Mouse (Mus musculus) urinary bladder, postnatal 4 days (tissue): Measurements from ENCODE around the gene Nxph4.

Experiments used
- DNase-seq, 2 experiments: peaks; one replicate each; pipeline ENCODE4 v3.0.0; 2021 to 2022; ENCODE audit warnings: low spot score in 2 of 2

Nxph4 gene

DNA sequence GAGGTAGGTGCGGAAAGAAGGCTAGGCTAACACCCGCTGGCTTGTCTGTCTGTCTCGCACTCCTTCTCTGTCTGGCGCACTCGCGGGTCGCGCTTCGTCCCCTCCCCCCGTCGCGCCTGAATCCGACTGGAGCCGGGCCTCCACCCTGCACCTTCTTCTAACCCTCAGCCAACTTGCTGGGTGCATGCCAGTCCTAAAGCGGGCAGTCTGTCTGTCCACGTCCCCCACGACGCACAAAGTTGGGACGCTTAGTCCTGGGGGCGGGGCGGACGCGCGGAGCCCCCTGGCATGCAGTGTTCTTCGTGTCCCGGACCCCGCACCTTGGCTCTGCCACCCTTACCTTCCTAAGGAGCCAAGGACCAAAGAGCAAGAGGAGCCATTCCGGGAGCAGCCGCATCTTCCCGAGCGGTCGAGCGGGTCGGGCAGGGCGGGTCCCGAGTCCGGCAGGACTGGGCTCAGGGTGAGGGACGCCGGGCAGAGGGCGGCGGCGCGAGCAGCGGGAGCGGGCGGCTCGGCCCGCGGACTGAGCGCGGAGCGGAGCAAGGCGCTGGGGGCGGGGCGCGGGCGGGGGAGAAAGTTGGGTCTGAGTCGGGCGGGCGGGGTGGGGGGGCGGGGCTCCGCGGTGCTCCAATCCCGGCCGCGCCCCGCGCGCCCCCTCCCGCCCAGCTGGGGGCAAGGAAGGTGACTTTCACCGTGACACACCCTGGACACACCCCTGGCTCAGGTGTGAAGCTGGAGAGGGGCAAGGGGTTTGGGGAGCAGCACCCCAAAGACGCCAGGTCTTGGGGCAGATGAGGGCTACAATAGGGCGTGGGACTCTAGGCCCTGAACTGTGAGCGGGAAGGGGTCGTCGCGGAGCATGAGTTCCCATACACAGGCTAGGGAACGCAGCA lies at the start of gene Nxph4:
Gene Nxph4, minus strand, starts transcription at position 524 of the 893 bp plus-strand sequence.
- DNase-seq = no peak

DNA sequence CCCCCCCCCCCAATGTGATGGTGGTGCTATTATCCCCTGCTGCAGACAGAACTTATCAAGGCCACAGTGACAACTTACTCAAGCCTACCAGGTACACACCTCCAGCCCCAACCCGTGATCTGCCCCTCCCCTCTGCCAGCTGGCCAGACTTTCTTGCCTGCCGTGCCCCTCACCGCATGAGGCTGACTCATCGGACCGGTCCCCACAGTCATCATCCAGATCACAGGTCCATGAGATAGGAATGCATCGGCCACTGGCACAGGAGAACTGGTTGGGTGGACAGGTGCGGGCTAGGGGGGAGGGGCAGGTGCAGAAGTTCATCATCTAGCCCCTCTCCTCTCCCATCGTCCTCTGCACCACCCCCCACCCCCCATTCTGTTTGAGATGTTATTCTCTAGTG lies 49.3 kb upstream of the Nxph4 start:
- no peak for DNase-seq

DNA sequence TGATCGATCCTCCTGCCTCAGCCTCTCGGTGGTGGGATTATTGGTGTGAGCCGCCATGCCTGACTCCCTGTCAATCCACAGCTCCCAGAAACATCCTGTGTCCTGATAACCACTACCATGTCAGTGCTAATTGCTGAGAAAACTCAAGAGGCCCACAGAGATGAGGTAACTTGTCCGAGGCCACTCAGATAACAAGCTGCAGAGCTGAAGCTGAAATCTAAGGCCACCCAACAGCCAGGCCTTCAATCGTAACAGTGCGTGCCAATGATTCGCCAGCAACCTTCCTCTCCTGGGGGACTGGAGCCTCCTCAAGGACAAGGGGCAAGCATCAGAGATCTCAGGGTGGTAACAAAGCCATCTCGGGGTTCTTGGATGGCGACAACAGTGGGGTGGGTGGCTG lies 46.9 kb upstream of the Nxph4 start:
- DNase-seq = no peak

DNA sequence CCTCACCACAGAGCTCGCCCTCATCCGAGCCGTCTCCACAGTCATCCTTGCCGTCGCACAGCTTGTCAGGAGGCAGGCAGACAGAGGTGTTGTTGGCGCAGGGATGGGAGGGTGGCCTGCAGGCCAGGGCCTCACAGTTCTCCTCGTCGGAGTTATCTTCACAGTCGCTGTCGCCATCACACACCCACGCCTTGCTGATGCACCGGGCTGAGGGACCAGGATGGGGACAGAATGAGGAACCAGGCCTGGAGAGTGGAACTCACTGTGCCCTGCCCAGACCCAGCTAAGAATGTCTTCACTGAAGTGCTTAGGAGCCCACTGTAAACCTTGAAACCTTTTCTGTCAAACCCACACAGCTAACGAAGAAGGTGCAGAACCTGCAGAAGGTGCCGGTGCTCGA lies 43.6 kb upstream of the Nxph4 start:
- DNase-seq = no peak

GRCm38 (mm10) chr10:127577156-127577555 lies 42.8 kb upstream of the Nxph4 start:
- no peak for DNase-seq

DNA sequence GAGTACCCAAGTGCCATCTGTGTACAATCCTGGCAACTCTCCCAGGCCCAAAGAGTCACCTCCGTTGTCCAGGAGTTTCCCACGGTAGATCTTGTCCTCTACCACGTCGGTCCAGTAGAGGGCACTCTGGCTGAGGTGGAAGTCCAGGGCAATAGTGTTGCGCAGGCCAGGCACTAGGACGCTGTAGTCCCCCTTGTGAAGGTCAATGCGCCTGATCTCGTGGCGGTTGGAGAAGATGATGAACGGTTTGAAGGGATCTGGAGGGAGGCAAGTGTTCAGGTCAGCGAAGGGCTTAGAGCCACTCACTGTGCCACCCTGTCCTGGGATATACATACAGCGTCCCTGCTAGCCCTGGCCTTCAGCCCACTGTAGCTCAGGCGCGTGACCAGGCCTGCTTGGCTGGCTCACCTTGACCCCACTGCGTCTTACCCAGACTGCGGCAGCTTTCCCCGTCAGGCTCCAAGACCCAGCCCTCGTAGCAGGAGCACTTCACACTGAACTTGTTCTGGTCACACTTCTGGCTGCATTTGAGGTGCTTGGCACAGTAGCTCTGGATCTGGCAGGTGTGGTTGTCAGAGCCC lies 42.1 kb upstream of the Nxph4 start:
- DNase-seq = peak; percentile 64 to 76

GRCm38 (mm10) chr10:127575741-127576140 lies 41.4 kb upstream of the Nxph4 start:
- no peak for DNase-seq

- no peak for DNase-seq
These were observed 37.9 kb upstream of the Nxph4 start for GRCm38 (mm10) chr10:127572281-127572680.

GRCm38 (mm10) chr10:127570937-127571641 lies 36.7 kb upstream of the Nxph4 start:
- no peak for DNase-seq

DNA sequence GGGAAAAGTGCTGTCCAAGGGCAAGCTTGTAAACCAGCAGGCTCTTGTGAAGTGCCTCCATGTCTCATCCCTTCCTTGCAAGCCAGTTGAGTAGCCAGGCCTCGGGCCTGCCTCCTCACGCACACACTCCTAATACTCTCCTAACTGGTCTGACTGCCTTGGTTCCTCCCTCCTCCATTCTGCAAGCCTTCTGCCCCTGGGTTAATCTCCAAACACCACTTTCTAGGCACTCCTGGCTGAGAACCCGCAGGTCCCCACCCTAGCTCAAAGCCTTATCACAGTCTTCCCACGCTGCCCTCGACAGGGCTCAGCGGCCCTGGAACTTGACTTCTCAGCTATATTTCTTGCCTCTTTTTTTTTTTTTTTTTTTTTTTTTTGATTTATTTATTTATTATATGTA lies 36.0 kb upstream of the Nxph4 start:
- no peak for DNase-seq

GRCm38 (mm10) chr10:127569450-127569849 lies 35.1 kb upstream of the Nxph4 start:
- DNase-seq = peak; percentile 64 to 82

DNA sequence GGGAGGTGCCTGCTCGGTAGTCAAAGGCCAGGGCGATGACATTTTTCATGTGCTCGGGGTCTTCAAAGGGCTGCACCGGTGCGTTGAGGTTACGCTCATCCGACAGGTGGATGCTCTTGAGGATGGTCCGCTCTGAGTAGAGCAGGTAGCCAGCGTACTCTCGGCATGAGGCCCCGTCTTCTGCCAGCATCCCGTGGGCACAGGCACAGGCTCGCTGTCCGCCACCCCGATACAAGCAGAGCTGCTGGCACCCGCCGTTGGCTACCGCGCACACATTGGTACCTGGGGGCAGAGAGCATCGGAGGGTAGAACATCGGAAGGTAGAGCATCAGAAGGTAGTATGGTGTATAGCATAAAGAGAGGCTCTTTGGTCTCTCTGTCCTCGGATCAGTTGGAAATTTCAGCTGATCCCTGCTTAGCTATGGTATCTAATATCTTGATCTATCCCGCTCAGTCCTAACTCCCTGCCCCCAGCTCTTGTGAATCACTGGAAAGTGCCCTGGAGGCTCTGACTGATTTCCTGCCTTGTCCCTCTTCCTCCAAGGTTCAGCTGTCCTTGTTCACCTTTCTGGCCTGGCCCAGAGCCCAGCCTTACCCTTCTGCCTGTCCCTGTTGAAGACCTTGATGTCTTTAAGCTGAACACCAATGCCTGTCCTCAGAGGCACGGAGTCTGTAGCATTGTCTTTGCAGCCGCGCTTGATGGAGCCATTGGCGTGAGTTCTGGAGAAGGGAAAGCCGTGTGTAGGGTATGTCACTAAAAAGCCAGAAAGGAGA lies 32.4 kb upstream of the Nxph4 start:
- no peak for DNase-seq

DNA sequence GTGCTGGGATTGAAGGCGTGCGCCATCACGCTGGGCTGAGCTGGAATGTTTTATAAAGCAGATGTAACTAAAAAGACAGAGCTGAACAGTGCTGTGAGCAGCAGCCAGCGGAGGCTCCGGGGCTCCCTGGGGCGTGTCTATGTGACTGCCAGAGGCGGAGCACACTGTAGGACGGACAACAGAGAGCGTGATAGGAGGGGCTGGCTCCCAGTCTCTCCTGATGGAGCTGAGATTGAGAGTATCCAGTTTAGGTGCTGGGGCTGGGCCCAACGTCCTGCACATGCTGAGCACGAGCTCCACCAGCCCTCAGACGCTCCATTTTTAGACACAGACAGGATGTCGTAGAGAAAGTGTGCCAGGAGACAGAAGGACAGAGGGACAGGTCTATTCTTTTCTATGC lies 29.9 kb upstream of the Nxph4 start:
- DNase-seq = no peak

DNA sequence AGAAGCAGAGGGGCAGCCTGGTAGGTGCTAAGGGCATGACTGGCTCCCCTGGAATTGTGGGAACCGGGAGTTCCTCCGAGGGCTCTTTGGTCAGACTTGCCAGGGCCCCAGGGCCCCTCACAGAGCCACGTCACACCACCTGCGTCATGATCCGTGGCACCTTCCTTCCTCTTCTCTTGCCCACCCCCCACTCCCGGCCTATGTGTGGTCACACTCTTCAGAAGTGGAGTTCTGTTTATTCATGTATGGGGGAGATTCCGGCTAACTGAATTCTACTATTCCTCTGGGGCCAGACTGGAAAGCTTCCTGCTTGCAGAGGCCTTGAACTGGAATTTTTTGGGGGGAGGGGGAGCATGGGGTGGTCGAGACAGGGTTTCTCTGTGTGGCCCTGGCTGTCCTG lies 29.5 kb upstream of the Nxph4 start:
- DNase-seq = no peak

GRCm38 (mm10) chr10:127561145-127561544 lies 26.8 kb upstream of the Nxph4 start:
- DNase-seq = no peak

- no peak for DNase-seq
These were observed 23.0 kb upstream of the Nxph4 start for GRCm38 (mm10) chr10:127557397-127557796.

- DNase-seq = no peak
These were observed 21.3 kb upstream of the Nxph4 start for GRCm38 (mm10) chr10:127555703-127556102.

DNA sequence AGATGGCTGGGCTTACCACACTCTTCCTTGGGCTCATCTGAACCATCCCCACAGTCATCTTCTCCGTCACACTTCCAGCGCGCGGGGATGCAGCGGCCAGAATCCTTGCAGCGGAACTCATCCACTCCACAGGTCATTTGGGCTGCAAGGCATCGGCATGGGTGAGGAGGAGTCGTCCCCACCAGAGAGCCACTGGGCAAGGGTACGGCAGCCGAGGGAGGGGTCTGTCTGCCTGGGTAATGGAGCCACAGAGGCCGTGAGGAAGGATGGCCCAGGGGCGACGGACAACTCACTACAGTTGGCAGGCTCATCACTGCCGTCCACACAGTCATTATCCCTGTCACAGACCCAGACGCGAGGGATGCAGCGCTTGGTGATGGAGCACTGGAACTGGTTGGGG lies 15.5 kb upstream of the Nxph4 start:
- DNase-seq = no peak

DNA sequence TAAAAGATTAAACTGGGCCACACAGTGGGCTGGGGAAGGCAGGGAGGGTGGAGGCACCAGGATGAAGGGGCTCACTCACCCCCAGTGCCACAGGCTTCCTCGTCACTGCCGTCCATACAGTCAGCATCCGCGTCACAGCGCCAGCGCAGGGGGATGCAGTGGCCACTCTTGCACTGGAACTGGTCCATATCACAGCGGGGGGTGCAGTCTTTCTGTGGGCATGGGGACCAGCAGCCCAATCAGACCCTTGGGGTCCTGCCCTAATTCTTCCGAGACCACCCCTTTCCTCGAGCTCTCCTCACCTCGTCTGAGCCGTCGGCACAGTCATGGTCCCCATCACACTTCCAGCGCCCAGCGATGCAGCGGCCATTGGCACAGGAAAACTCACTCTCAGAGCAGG lies 13.9 kb upstream of the Nxph4 start:
- DNase-seq = no peak

DNA sequence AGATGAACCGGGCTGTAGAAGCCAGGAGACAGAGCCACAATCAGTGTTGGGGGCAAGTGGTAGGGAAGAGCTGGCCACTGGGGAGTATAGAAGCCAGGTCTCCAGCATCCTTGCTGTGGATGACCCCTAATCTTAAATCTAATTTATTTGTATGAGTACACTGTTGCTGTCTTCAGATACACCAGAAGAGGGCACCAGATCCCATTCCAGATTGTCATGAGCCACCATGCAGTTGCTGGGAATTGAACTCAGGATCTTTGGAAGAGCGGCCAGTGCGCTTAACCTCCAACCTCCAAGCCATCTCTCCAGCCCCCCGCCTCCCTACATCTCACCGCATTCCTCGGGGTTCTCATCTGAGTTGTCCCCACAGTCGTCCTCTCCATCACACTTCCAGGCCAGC lies 12.1 kb upstream of the Nxph4 start:
- no peak for DNase-seq

DNA sequence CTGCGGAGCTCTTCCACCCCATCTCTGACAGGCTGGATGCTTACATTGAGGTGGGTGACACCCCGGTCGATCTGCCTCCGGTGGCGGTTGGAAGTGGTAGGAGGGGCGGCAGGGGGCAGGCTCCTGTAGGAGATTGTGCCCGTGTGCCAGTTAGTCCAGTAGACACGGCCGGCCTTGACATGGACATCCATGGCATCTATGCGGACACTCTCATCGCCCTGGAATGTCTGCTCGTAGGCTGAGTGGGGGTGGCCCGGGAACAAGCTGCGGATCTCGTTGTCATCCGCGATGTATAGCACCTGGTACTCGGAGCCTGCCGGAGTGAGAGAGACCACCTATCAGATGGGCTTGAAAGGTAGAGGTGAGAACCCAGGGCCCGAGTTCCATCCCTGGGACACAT lies 10.0 kb upstream of the Nxph4 start:
- no peak for DNase-seq

- DNase-seq = no peak
These were observed 9.6 kb upstream of the Nxph4 start for GRCm38 (mm10) chr10:127543916-127544315.
